Mouse (Mus musculus) lung, adult 2 months (tissue): ENCODE results near the gene Kif11.

ENCODE experiments used
- CTCF ChIP-seq: fragments of 200-500 bp; IDR thresholded peaks from 2 replicates; pipeline ENCODE4 v1.5.1; 2011; ENCODE audit warnings: mild to moderate bottlenecking, low read length, control low read depth; ENCODE audit not compliant: insufficient read depth
- POLR2A ChIP-seq: fragments of 200-500 bp; IDR thresholded peaks from 2 replicates; pipeline ENCODE4 v1.6.1; 2011; ENCODE audit warnings: low read depth, mild to moderate bottlenecking, control low read depth, low read length, borderline replicate concordance; ENCODE audit errors: extremely low read depth

DNA sequence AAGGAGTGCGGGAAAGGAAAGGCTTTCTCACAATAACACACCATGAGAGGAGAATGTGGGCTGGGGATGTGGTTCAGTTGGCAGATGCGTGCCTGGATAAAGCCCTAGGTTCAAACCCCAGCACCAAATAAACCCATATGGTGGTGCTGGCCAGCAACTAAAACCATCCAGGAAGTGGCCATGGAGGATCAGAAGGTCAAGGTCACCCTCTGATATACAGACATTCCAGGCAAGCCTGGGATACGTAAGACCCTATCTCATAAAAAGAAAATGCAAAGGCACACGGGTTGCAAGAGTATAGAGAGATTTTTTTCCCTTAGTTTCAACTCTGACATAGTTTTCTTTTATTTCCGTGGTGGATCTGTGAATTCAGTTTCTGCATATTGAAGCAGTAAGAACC lies 35.3 kb upstream of the Kif11 start:
- TF ChIP-seq CTCF (no peak), POLR2A (no peak)
